Mouse (Mus musculus) heart, postnatal 0 days (tissue): ENCODE results near the gene Csnk1e. TPM values are rescaled to one million over a fixed set of nuclear protein-coding genes. Genes with fewer than 3 reads are reported as not detected.

ENCODE experiments used
- ATAC-seq: fragments of 200-750 bp; cut with Nextera tagmentation; 2 replicates; pipeline ENCODE4 v1.8.0; 2017; ENCODE audit warnings: low read depth, moderate number of reproducible peaks, moderate library complexity; ENCODE audit not compliant: insufficient read depth
- DNase-seq: peaks from one replicate; pipeline ENCODE4 v3.0.0-alpha.2; 2016; ENCODE audit warnings: low spot score
- H3K27ac ChIP-seq: fragments of 300-500 bp; sonication (generic); 2 replicates; pipeline ENCODE4 v1.5.1; 2014; ENCODE audit warnings: low read depth, mild to moderate bottlenecking
- H3K27me3 ChIP-seq: fragments of 300-500 bp; sonication (generic); 2 replicates; pipeline ENCODE4 v1.6.1; 2014; ENCODE audit warnings: low read length, mixed read lengths; ENCODE audit not compliant: control insufficient read depth, insufficient read depth
- H3K36me3 ChIP-seq: fragments of 300-500 bp; sonication (generic); replicated peaks from 2 replicates; pipeline ENCODE4 v1.6.1; 2014; ENCODE audit warnings: low read length, mixed read lengths; ENCODE audit not compliant: control insufficient read depth, insufficient read depth
- H3K4me1 ChIP-seq: fragments of 300-500 bp; sonication (generic); 2 replicates; pipeline ENCODE4 v1.6.1; 2014; ENCODE audit warnings: antibody characterized with exemption; ENCODE audit not compliant: control insufficient read depth, insufficient read depth
- H3K4me2 ChIP-seq: fragments of 300-500 bp; sonication (generic); 2 replicates; pipeline ENCODE4 v1.6.1; 2014; ENCODE audit warnings: low read depth, mild to moderate bottlenecking, low read length, moderate library complexity
- H3K4me3 ChIP-seq: fragments of 300-500 bp; sonication (generic); 2 replicates; pipeline ENCODE4 v1.5.1; 2014; ENCODE audit warnings: low read depth, low read length
- H3K9ac ChIP-seq: fragments of 300-500 bp; sonication (generic); replicated peaks from 2 replicates; pipeline ENCODE4 v1.6.1; 2014; ENCODE audit warnings: low read depth, low read length, mixed read lengths
- H3K9me3 ChIP-seq: fragments of 300-500 bp; sonication (generic); replicated peaks from 2 replicates; pipeline ENCODE4 v1.6.1; 2016; ENCODE audit warnings: low read length; ENCODE audit not compliant: control insufficient read depth
- CTCF ChIP-seq: IDR thresholded peaks from 2 replicates; pipeline ENCODE4 v1.5.1; 2016; ENCODE audit warnings: antibody characterized with exemption, control low read depth, low read depth
- EP300 ChIP-seq: IDR thresholded peaks from 2 replicates; pipeline ENCODE4 v1.6.1; 2016; ENCODE audit warnings: antibody characterized with exemption, low read depth
- WGBS: fragments of 180-500 bp; shearing (Covaris S2); extraction: QIAGEN DNeasy Blood & Tissue Kit; methylation state at CpG from one replicate; pipeline ENCODE4 v1.1.7; 2014; 5-methylcytosine and 5-hydroxymethylcytosine counted together
- polyA plus RNA-seq: library from polyadenylated mRNA; unstranded; fragments of >200 nt; fragmentation: Nextera tagmentation; extraction: Ambion mirVana; gene quantifications from 2 replicates; pipeline ENCODE4 v1.2.1, GENCODE M21; 2015
- total RNA-seq: library from RNA; depleted of rRNA; stranded (reverse); fragments of >200 nt; gene quantifications from 2 replicates; pipeline ENCODE4 v1.2.3, GENCODE M21; 2014; ENCODE audit warnings: low replicate concordance

Gene Csnk1e
- total and polyA plus RNA-seq, 2 experiments from 2014 or later = 61.5 to 167 TPM

DNA sequence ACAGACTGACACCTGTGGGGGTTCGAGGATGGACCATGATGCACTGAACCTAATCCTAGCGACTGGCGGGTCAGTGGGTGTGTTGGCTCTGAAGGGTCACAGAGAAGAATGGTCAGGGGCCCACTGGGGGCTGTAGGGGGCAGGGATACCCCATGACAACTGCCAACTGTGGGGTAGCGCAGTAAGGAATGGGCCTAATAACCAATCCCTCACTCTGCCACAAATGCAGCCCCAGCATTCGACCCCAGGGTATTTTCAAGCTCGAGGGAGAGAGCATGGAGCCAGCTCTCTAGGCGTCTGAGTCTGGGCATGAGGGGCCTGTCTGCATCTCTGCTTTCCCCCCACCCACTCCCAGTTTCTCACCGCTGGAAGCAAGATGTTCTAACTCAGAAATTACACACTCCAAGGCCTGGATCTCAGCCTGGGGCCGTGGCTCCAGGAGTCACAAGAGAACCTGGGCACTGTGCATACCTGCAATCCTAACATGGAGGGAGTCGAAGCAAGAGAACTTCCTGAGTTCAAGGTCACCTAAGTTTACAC is 24.8 kb downstream of the Csnk1e start:
- Histone ChIP-seq H3K4me3 (no peak overlapping the region), H3K9ac (no peak overlapping the region), H3K27me3 (no peaks in the 10 kb centered on the region), H3K4me1 (peaks cover 25% of the 10 kb centered on the region), H3K27ac (no peak overlapping the region), H3K9me3 (no peaks in the 10 kb centered on the region), H3K36me3 (peaks cover 65% of the 10 kb centered on the region), H3K4me2 (no peak overlapping the region)
- 74% methylated on average over 10 of the region's 10 CpGs for WGBS
- TF ChIP-seq CTCF (no peak), EP300 (no peak)
- ATAC-seq = no peak
- no peak for DNase-seq

DNA sequence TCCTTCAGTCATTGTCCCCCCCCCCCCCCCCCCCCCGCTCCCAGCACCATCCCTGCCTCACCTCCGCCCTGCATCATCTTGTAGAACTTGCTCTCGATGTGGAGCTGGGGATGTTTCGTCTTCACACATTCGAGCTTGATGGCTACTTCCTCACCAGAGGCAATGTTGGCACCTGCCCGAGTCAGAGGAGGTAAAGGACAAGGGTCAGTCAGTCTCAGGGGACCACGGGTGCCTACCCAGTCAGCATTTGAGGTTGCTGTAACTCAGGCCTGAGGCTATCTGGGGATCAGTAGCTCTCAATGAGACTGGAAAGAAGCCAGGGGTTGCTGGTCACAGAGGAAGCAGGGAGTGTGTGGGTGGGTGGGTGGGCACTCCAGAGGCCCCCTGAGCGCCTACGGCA is 25.4 kb downstream of the Csnk1e start:
- peaks cover 19% of the 10 kb centered on the region for H3K4me1 ChIP-seq
- H3K4me3 ChIP-seq = no peak overlapping the region
- no peak for DNase-seq
- no peaks in the 10 kb centered on the region for H3K27me3 ChIP-seq
- WGBS = 71% methylated on average over 8 of the region's 9 CpGs
- no peak for ATAC-seq
- H3K9me3 ChIP-seq = no peaks in the 10 kb centered on the region
- no peak overlapping the region for H3K27ac ChIP-seq
- no peak for TF ChIP-seq EP300
- TF ChIP-seq CTCF = no peak
- H3K36me3 ChIP-seq = peaks cover 69% of the 10 kb centered on the region
- no peak overlapping the region for H3K4me2 ChIP-seq
- no peak overlapping the region for H3K9ac ChIP-seq

GRCm38 (mm10) chr15:79429527-79429926 is 25.8 kb downstream of the Csnk1e start:
- ATAC-seq (no peak), DNase-seq (no peak)
- Histone ChIP-seq H3K36me3 (peaks cover 69% of the 10 kb centered on the region), H3K4me2 (no peak overlapping the region), H3K27me3 (no peaks in the 10 kb centered on the region), H3K9ac (no peak overlapping the region), H3K9me3 (no peaks in the 10 kb centered on the region), H3K4me1 (peaks cover 16% of the 10 kb centered on the region), H3K27ac (no peak overlapping the region), H3K4me3 (no peak overlapping the region)
- TF ChIP-seq CTCF (no peak), EP300 (no peak)
- WGBS = 68% methylated on average over 12 of the region's 12 CpGs

- Histone ChIP-seq H3K27ac (no peak overlapping the region), H3K9ac (no peak overlapping the region), H3K4me2 (no peak overlapping the region), H3K36me3 (peaks cover 74% of the 10 kb centered on the region), H3K4me3 (no peak overlapping the region), H3K9me3 (no peaks in the 10 kb centered on the region), H3K4me1 (peaks cover 16% of the 10 kb centered on the region), H3K27me3 (no peaks in the 10 kb centered on the region)
- no peak for DNase-seq
- ATAC-seq = no peak
- TF ChIP-seq EP300 (no peak), CTCF (no peak)
- WGBS = 78% methylated on average over 4 of the region's 4 CpGs
These were observed 26.8 kb downstream of the Csnk1e start for GRCm38 (mm10) chr15:79428616-79429015.

DNA sequence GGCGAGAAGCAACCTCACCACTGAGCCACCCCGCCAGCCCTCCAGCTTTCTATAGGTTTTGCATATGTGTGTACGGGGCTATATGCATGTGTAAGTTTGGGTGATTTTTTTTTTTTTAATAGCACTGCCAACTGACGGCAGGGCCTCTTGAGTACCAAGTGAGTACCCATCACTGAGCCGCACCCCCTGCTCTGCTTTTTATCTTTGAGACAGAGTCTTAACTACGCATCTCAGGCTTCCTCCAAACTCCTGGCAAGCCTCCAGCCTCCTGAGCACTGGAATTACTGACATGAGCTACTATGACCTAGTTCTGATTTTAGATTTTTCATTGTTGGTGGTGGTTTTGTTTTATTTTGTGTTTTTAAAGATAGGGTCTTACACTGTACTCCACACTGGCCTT is 27.9 kb downstream of the Csnk1e start:
- Histone ChIP-seq H3K27me3 (no peaks in the 10 kb centered on the region), H3K36me3 (peaks cover 85% of the 10 kb centered on the region), H3K4me2 (no peak overlapping the region), H3K27ac (no peak overlapping the region), H3K9me3 (no peaks in the 10 kb centered on the region), H3K4me1 (peaks cover 6% of the 10 kb centered on the region), H3K4me3 (no peak overlapping the region), H3K9ac (no peak overlapping the region)
- TF ChIP-seq CTCF = no peak
- TF ChIP-seq EP300 = no peak
- DNase-seq (no peak), ATAC-seq (no peak)
- 52% methylated on average over 6 of the region's 6 CpGs for WGBS

DNA sequence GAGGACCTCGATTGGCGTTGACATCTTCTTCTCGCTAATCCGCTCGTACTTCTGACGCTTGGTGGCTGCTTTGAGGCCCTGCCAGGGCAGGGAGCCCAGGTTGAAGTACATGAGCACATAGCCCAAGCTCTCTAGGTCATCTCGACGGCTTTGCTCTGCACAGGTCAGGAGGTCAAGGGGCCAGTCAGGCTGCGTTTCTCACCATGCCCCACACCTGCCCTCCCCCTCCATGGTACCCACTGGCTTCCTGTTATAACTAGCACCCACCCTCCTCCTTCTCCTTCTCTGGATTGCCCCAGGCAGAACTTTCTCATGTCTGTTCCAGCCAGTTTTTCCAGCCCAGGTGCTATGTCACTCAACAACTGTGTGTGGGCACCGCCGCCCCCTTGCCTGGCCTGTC is 29.9 kb downstream of the Csnk1e start:
- no peak overlapping the region for H3K27ac ChIP-seq
- H3K9me3 ChIP-seq = no peaks in the 10 kb centered on the region
- TF ChIP-seq CTCF (no peak), EP300 (no peak)
- ATAC-seq = no peak
- WGBS = 60% methylated on average over 11 of the region's 11 CpGs
- H3K36me3 ChIP-seq = peaks cover 95% of the 10 kb centered on the region
- no peak overlapping the region for H3K4me2 ChIP-seq
- no peak overlapping the region for H3K9ac ChIP-seq
- DNase-seq = no peak
- H3K27me3 ChIP-seq = no peaks in the 10 kb centered on the region
- H3K4me1 ChIP-seq = no peaks in the 10 kb centered on the region; the same call in 1 of the 2 replicates
- H3K4me3 ChIP-seq = no peak overlapping the region
